Mouse (Mus musculus) neural tube, embryonic 13.5 days (tissue): ENCODE results near the gene Adk. TPM values are rescaled to one million over a fixed set of nuclear protein-coding genes. Genes with fewer than 3 reads are reported as not detected.
"Not testable (repeated sequence)": the region's sequence is repeated elsewhere in the genome, so short reads cannot be mapped to it uniquely, and the experiment has no call there.

Experiments used
- ATAC-seq: fragments of 200-750 bp; cut with Nextera tagmentation; 2 replicates; pipeline ENCODE4 v1.8.0; 2017; ENCODE audit warnings: low read depth, mild to moderate bottlenecking, moderate TSS enrichment, moderate library complexity
- H3K27ac ChIP-seq: fragments of 300-500 bp; sonication (generic); replicated peaks from 2 replicates; pipeline ENCODE4 v1.5.1; 2015; ENCODE audit warnings: moderate library complexity, mild to moderate bottlenecking, inconsistent platforms
- H3K27me3 ChIP-seq: fragments of 300-500 bp; sonication (generic); 2 replicates; pipeline ENCODE4 v1.6.1; 2015; ENCODE audit warnings: mild to moderate bottlenecking, inconsistent platforms
- H3K36me3 ChIP-seq: fragments of 300-500 bp; sonication (generic); 2 replicates; pipeline ENCODE4 v1.6.1; 2015; ENCODE audit warnings: mild to moderate bottlenecking, inconsistent platforms
- H3K4me1 ChIP-seq: fragments of 300-500 bp; sonication (generic); replicated peaks from 2 replicates; pipeline ENCODE4 v1.6.1; 2015; ENCODE audit warnings: inconsistent platforms
- H3K4me2 ChIP-seq: fragments of 300-500 bp; sonication (generic); 2 replicates; pipeline ENCODE4 v1.6.1; 2015; ENCODE audit warnings: inconsistent platforms, mild to moderate bottlenecking, moderate library complexity
- H3K4me3 ChIP-seq: fragments of 300-500 bp; sonication (generic); 2 replicates; pipeline ENCODE4 v1.5.1; 2015; ENCODE audit warnings: mild to moderate bottlenecking, inconsistent platforms
- H3K9ac ChIP-seq: fragments of 300-500 bp; sonication (generic); 2 replicates; pipeline ENCODE4 v1.6.1; 2015; ENCODE audit warnings: moderate library complexity, mild to moderate bottlenecking, inconsistent platforms
- H3K9me3 ChIP-seq: fragments of 300-500 bp; sonication (generic); 2 replicates; pipeline ENCODE4 v1.6.1; 2016; ENCODE audit warnings: inconsistent platforms
- WGBS: fragments of 180-500 bp; shearing (Covaris S2); methylation state at CpG from one replicate; pipeline ENCODE4 v1.1.7; 2015; 5-methylcytosine and 5-hydroxymethylcytosine counted together
- polyA plus RNA-seq: library from polyadenylated mRNA; unstranded; fragments of >200 nt; fragmentation: Nextera tagmentation; extraction: Ambion mirVana; gene quantifications from 2 replicates; pipeline ENCODE4 v1.2.1, GENCODE M21; 2015

Gene Adk
- polyA plus RNA-seq, 1 experiment from 2014 or later: 39.0 TPM

GRCm38 (mm10) chr14:21471975-21472374, 419.6 kb downstream of the Adk start:
- H3K9ac ChIP-seq: no peak overlapping the region
- no peaks in the 10 kb centered on the region for H3K27me3 ChIP-seq
- H3K4me1 ChIP-seq: no peaks in the 10 kb centered on the region
- 95% methylated on average over 2 of the region's 2 CpGs for WGBS
- H3K36me3 ChIP-seq: no peaks in the 10 kb centered on the region
- H3K4me3 ChIP-seq: no peak overlapping the region
- H3K4me2 ChIP-seq: no peak overlapping the region
- no peak overlapping the region for H3K27ac ChIP-seq
- ATAC-seq: no peak
- no peaks in the 10 kb centered on the region for H3K9me3 ChIP-seq

- ATAC-seq, H3K4me1 ChIP-seq, H3K9me3 ChIP-seq, H3K4me3 ChIP-seq, H3K4me2 ChIP-seq, H3K27ac ChIP-seq, H3K36me3 ChIP-seq, H3K9ac ChIP-seq, H3K27me3 ChIP-seq: not testable (repeated sequence)
- 87% methylated on average over 4 of the region's 4 CpGs for WGBS
Observed at GRCm38 (mm10) chr14:21474593-21475132, 422.3 kb downstream of the Adk start.

- no peak for ATAC-seq
- Histone ChIP-seq H3K4me3 (no peak overlapping the region), H3K9me3 (no peaks in the 10 kb centered on the region), H3K36me3 (no peaks in the 10 kb centered on the region), H3K4me2 (no peak overlapping the region), H3K27me3 (no peaks in the 10 kb centered on the region), H3K27ac (no peak overlapping the region), H3K9ac (no peak overlapping the region), H3K4me1 (no peaks in the 10 kb centered on the region)
- 94% methylated on average over 2 of the region's 2 CpGs for WGBS
Observed at GRCm38 (mm10) chr14:21477181-21477580, 424.8 kb downstream of the Adk start.

GRCm38 (mm10) chr14:21479566-21479965, 427.2 kb downstream of the Adk start:
- H3K9me3 ChIP-seq: no peaks in the 10 kb centered on the region
- ATAC-seq: no peak

GRCm38 (mm10) chr14:21480191-21480590, 427.8 kb downstream of the Adk start:
- Histone ChIP-seq H3K27me3 (no peaks in the 10 kb centered on the region), H3K4me3 (no peak overlapping the region), H3K27ac (no peak overlapping the region), H3K9me3 (no peaks in the 10 kb centered on the region), H3K36me3 (no peaks in the 10 kb centered on the region), H3K4me1 (no peaks in the 10 kb centered on the region), H3K4me2 (no peak overlapping the region), H3K9ac (no peak overlapping the region)
- WGBS: 92% methylated on average over 5 of the region's 5 CpGs
- ATAC-seq: no peak

More at GRCm38 (mm10) chr14:21479566-21479965, 427.2 kb downstream of the Adk start:
- Histone ChIP-seq H3K36me3 (no peaks in the 10 kb centered on the region), H3K27ac (no peak overlapping the region), H3K4me1 (no peaks in the 10 kb centered on the region), H3K9ac (no peak overlapping the region), H3K4me2 (no peak overlapping the region), H3K4me3 (no peak overlapping the region), H3K27me3 (no peaks in the 10 kb centered on the region)
- 96% methylated on average over 8 of the region's 8 CpGs for WGBS

GRCm38 (mm10) chr14:21481231-21481630, 428.9 kb downstream of the Adk start, which contains the start of gene Kat6b:
Kat6b (plus strand) TSS chr14:21481434.
- Histone ChIP-seq H3K27me3 (no peaks in the 10 kb centered on the region), H3K9ac (no peak within 1 kb of the TSS), H3K4me3 (no peak within 1 kb of the TSS), H3K27ac (no peak within 1 kb of the TSS), H3K4me1 (no peaks in the 10 kb centered on the region), H3K9me3 (no peaks in the 10 kb centered on the region), H3K36me3 (no peaks in the 10 kb centered on the region), H3K4me2 (no peak within 1 kb of the TSS)
- WGBS: 94% methylated on average over 7 of the region's 7 CpGs
- no peak for ATAC-seq

- no peak for ATAC-seq
- H3K27ac ChIP-seq: no peak overlapping the region
- H3K9me3 ChIP-seq: no peaks in the 10 kb centered on the region
- peaks cover 3% of the 10 kb centered on the region; the same call in 1 of the 2 replicates for H3K4me1 ChIP-seq
- no peak overlapping the region for H3K4me2 ChIP-seq
- no peaks in the 10 kb centered on the region for H3K27me3 ChIP-seq
- no peak overlapping the region for H3K9ac ChIP-seq
- 73% methylated on average over 2 of the region's 2 CpGs for WGBS
- H3K36me3 ChIP-seq: no peaks in the 10 kb centered on the region
- H3K4me3 ChIP-seq: no peak overlapping the region
Observed at GRCm38 (mm10) chr14:21484199-21484598, 431.8 kb downstream of the Adk start.

- ATAC-seq: no peak
- H3K27me3 ChIP-seq: no peaks in the 10 kb centered on the region
- no peak overlapping the region for H3K27ac ChIP-seq
- no peak overlapping the region for H3K4me2 ChIP-seq
- H3K9me3 ChIP-seq: no peaks in the 10 kb centered on the region
- 92% methylated on average over 10 of the region's 10 CpGs for WGBS
- H3K9ac ChIP-seq: no peak overlapping the region
- no peak overlapping the region for H3K4me3 ChIP-seq
- no peaks in the 10 kb centered on the region for H3K36me3 ChIP-seq
- H3K4me1 ChIP-seq: peaks cover 5% of the 10 kb centered on the region; the same call in 1 of the 2 replicates
Observed at GRCm38 (mm10) chr14:21484693-21485092, 432.3 kb downstream of the Adk start.

GRCm38 (mm10) chr14:21485961-21486520, 433.7 kb downstream of the Adk start:
- Histone ChIP-seq H3K9ac (no peak overlapping the region), H3K36me3 (no peaks in the 10 kb centered on the region), H3K4me1 (peaks cover 5% of the 10 kb centered on the region; the same call in 1 of the 2 replicates), H3K27me3 (no peaks in the 10 kb centered on the region), H3K9me3 (no peaks in the 10 kb centered on the region), H3K4me3 (no peak overlapping the region), H3K27ac (no peak overlapping the region), H3K4me2 (no peak overlapping the region)
- ATAC-seq: no peak
- 94% methylated on average over 3 of the region's 3 CpGs for WGBS

- H3K4me1 ChIP-seq, H3K4me2 ChIP-seq, H3K9ac ChIP-seq, H3K27ac ChIP-seq, H3K27me3 ChIP-seq, H3K36me3 ChIP-seq, H3K9me3 ChIP-seq, ATAC-seq, H3K4me3 ChIP-seq: not testable (repeated sequence)
- WGBS: 94% methylated on average over 2 of the region's 2 CpGs
Observed at GRCm38 (mm10) chr14:21487135-21487534, 434.8 kb downstream of the Adk start.

- H3K27me3 ChIP-seq, ATAC-seq, H3K9me3 ChIP-seq, H3K4me3 ChIP-seq, H3K4me2 ChIP-seq, H3K9ac ChIP-seq, H3K4me1 ChIP-seq, H3K36me3 ChIP-seq: not testable (repeated sequence)
- 62% methylated on average over 8 of the region's 9 CpGs for WGBS
- H3K27ac ChIP-seq: peak overlapping the region; percentile 6
Observed at GRCm38 (mm10) chr14:21488426-21489115, 436.2 kb downstream of the Adk start.

GRCm38 (mm10) chr14:21489116-21489485, 436.7 kb downstream of the Adk start:
- H3K4me3 ChIP-seq: no peak overlapping the region
- WGBS: 37% methylated on average over 3 of the region's 3 CpGs
- peak; percentile 19; the same call in 1 of the 2 replicates for ATAC-seq
- H3K36me3 ChIP-seq: no peaks in the 10 kb centered on the region
- H3K4me1 ChIP-seq: peaks cover 5% of the 10 kb centered on the region; the same call in 1 of the 2 replicates
- H3K9ac ChIP-seq: no peak overlapping the region
- H3K27ac ChIP-seq: peak overlapping the region; percentile 6
- no peak overlapping the region for H3K4me2 ChIP-seq
- no peaks in the 10 kb centered on the region for H3K9me3 ChIP-seq
- H3K27me3 ChIP-seq: no peaks in the 10 kb centered on the region
